Mouse (Mus musculus): ENCODE results near the gene Etv3. TPM values are rescaled to one million over a fixed set of nuclear protein-coding genes. Genes with fewer than 3 reads are reported as not detected.

Gene Etv3
- polyA plus RNA-seq, 1 experiment from 2014 or later, result 8.3 TPM

- Histone ChIP-seq H3K27me3 (ENCODE audit: control insufficient read depth, insufficient read depth, low read length) (no peaks in the 10 kb centered on the region), H3K9ac (replicated peaks; ENCODE audit: low read length) (no peak overlapping the region), H3K9me3 (ENCODE audit: control insufficient read depth, low read length) (no peaks in the 10 kb centered on the region), H3K4me1 (ENCODE audit: control insufficient read depth, insufficient read depth, low read length) (0 out of 2 replicates have a peak, but pooled peaks cover 4% of the 10 kb centered on the region), H3K4me2 (ENCODE audit: low read length) (no peak overlapping the region), H3K36me3 (ENCODE audit: control insufficient read depth, insufficient read depth, low read length) (no peaks in the 10 kb centered on the region), H3K4me3 (replicated peaks; ENCODE audit: low read depth, low read length) (no peak overlapping the region), H3K27ac (replicated peaks; ENCODE audit: low read depth, low read length) (no peak overlapping the region)
- DNase-seq (no peak), ATAC-seq (ENCODE audit: low FRiP score, low TSS enrichment) (no peak)
- WGBS, result 85% methylated on average over 24 of the region's 24 CpGs
These were observed 24.8 kb upstream of the Etv3 start for GRCm38 (mm10) chr3:87500088-87501055.

- Histone ChIP-seq H3K9me3 (ENCODE audit: control insufficient read depth, low read length) (no peaks in the 10 kb centered on the region), H3K9ac (replicated peaks; ENCODE audit: low read length) (no peak overlapping the region), H3K36me3 (ENCODE audit: control insufficient read depth, insufficient read depth, low read length) (no peaks in the 10 kb centered on the region), H3K4me3 (replicated peaks; ENCODE audit: low read depth, low read length) (no peak overlapping the region), H3K27ac (replicated peaks; ENCODE audit: low read depth, low read length) (no peak overlapping the region), H3K4me1 (ENCODE audit: control insufficient read depth, insufficient read depth, low read length) (0 out of 2 replicates have a peak, but pooled peaks cover 4% of the 10 kb centered on the region), H3K27me3 (ENCODE audit: control insufficient read depth, insufficient read depth, low read length) (no peaks in the 10 kb centered on the region), H3K4me2 (ENCODE audit: low read length) (no peak overlapping the region)
- DNase-seq (no peak), ATAC-seq (ENCODE audit: low FRiP score, low TSS enrichment) (no peak)
- WGBS, result 54% methylated on average over 8 of the region's 8 CpGs
These were observed 24.1 kb upstream of the Etv3 start for GRCm38 (mm10) chr3:87501151-87501550.

GRCm38 (mm10) chr3:87502771-87503170 lies 22.4 kb upstream of the Etv3 start:
- WGBS, result 89% methylated on average over 6 of the region's 6 CpGs
- H3K4me2 ChIP-seq (ENCODE audit: low read length), result no peak overlapping the region

GRCm38 (mm10) chr3:87504330-87504729 lies 20.9 kb upstream of the Etv3 start:
- 0 out of 2 replicates have a peak, but pooled peaks cover 7% of the 10 kb centered on the region for H3K4me1 ChIP-seq (ENCODE audit: control insufficient read depth, insufficient read depth, low read length)
- H3K27ac ChIP-seq (replicated peaks; ENCODE audit: low read depth, low read length), result no peak overlapping the region
- no peak overlapping the region for H3K9ac ChIP-seq (replicated peaks; ENCODE audit: low read length)
- ATAC-seq (ENCODE audit: low FRiP score, low TSS enrichment) (0 out of 2 replicates have a peak, but pooled peaks have one; percentile 4), DNase-seq (peak; percentile 82)
- H3K27me3 ChIP-seq (ENCODE audit: control insufficient read depth, insufficient read depth, low read length), result no peaks in the 10 kb centered on the region
- whole genome bisulfite sequencing, result 24% methylated on average over 7 of the region's 7 CpGs
- H3K4me3 ChIP-seq (replicated peaks; ENCODE audit: low read depth, low read length), result no peak overlapping the region
- H3K9me3 ChIP-seq (ENCODE audit: control insufficient read depth, low read length), result no peaks in the 10 kb centered on the region
- no peak overlapping the region for H3K4me2 ChIP-seq (ENCODE audit: low read length)
- no peaks in the 10 kb centered on the region for H3K36me3 ChIP-seq (ENCODE audit: control insufficient read depth, insufficient read depth, low read length)

More at GRCm38 (mm10) chr3:87502771-87503170, 22.4 kb upstream of the Etv3 start:
- 0 out of 2 replicates have a peak, but pooled peaks cover 4% of the 10 kb centered on the region for H3K4me1 ChIP-seq (ENCODE audit: control insufficient read depth, insufficient read depth, low read length)
- DNase-seq (no peak), ATAC-seq (ENCODE audit: low FRiP score, low TSS enrichment) (no peak)
- H3K9me3 ChIP-seq (ENCODE audit: control insufficient read depth, low read length), result no peaks in the 10 kb centered on the region
- H3K27me3 ChIP-seq (ENCODE audit: control insufficient read depth, insufficient read depth, low read length), result no peaks in the 10 kb centered on the region
- no peaks in the 10 kb centered on the region for H3K36me3 ChIP-seq (ENCODE audit: control insufficient read depth, insufficient read depth, low read length)
- H3K9ac ChIP-seq (replicated peaks; ENCODE audit: low read length), result no peak overlapping the region
- no peak overlapping the region for H3K4me3 ChIP-seq (replicated peaks; ENCODE audit: low read depth, low read length)
- no peak overlapping the region for H3K27ac ChIP-seq (replicated peaks; ENCODE audit: low read depth, low read length)

GRCm38 (mm10) chr3:87504749-87505425 lies 20.3 kb upstream of the Etv3 start:
- H3K27ac ChIP-seq (replicated peaks; ENCODE audit: low read depth, low read length), result no peak overlapping the region
- H3K9me3 ChIP-seq (ENCODE audit: control insufficient read depth, low read length), result no peaks in the 10 kb centered on the region
- no peak overlapping the region for H3K4me2 ChIP-seq (ENCODE audit: low read length)
- 61% methylated on average over 4 of the region's 4 CpGs for WGBS
- 0 out of 2 replicates have a peak, but pooled peaks cover 7% of the 10 kb centered on the region for H3K4me1 ChIP-seq (ENCODE audit: control insufficient read depth, insufficient read depth, low read length)
- no peak overlapping the region for H3K4me3 ChIP-seq (replicated peaks; ENCODE audit: low read depth, low read length)
- H3K9ac ChIP-seq (replicated peaks; ENCODE audit: low read length), result no peak overlapping the region
- no peaks in the 10 kb centered on the region for H3K36me3 ChIP-seq (ENCODE audit: control insufficient read depth, insufficient read depth, low read length)
- H3K27me3 ChIP-seq (ENCODE audit: control insufficient read depth, insufficient read depth, low read length), result no peaks in the 10 kb centered on the region
- ATAC-seq (ENCODE audit: low FRiP score, low TSS enrichment), result no peak
- DNase-seq, result no peak

- no peaks in the 10 kb centered on the region for H3K36me3 ChIP-seq (ENCODE audit: control insufficient read depth, insufficient read depth, low read length)
- H3K4me2 ChIP-seq (ENCODE audit: low read length), result no peak overlapping the region
- H3K9me3 ChIP-seq (ENCODE audit: control insufficient read depth, low read length), result no peaks in the 10 kb centered on the region
- H3K27ac ChIP-seq (replicated peaks; ENCODE audit: low read depth, low read length), result no peak overlapping the region
- WGBS, result 72% methylated on average over 12 of the region's 12 CpGs
- DNase-seq (no peak), ATAC-seq (ENCODE audit: low FRiP score, low TSS enrichment) (no peak)
- no peak overlapping the region for H3K4me3 ChIP-seq (replicated peaks; ENCODE audit: low read depth, low read length)
- no peaks in the 10 kb centered on the region for H3K27me3 ChIP-seq (ENCODE audit: control insufficient read depth, insufficient read depth, low read length)
- no peak overlapping the region for H3K9ac ChIP-seq (replicated peaks; ENCODE audit: low read length)
- 0 out of 2 replicates have a peak, but pooled peaks cover 7% of the 10 kb centered on the region for H3K4me1 ChIP-seq (ENCODE audit: control insufficient read depth, insufficient read depth, low read length)
These were observed 18.5 kb upstream of the Etv3 start for GRCm38 (mm10) chr3:87506456-87507416.

- Histone ChIP-seq H3K36me3 (ENCODE audit: control insufficient read depth, insufficient read depth, low read length) (no peaks in the 10 kb centered on the region), H3K4me2 (ENCODE audit: low read length) (peak overlapping the region; percentile 41), H3K9me3 (ENCODE audit: control insufficient read depth, low read length) (no peaks in the 10 kb centered on the region), H3K27ac (replicated peaks; ENCODE audit: low read depth, low read length) (no peak overlapping the region), H3K27me3 (ENCODE audit: control insufficient read depth, insufficient read depth, low read length) (no peaks in the 10 kb centered on the region), H3K9ac (replicated peaks; ENCODE audit: low read length) (no peak overlapping the region; the same call in 1 of the 2 replicates), H3K4me1 (ENCODE audit: control insufficient read depth, insufficient read depth, low read length) (0 out of 2 replicates have a peak, but pooled peaks cover 3% of the 10 kb centered on the region), H3K4me3 (replicated peaks; ENCODE audit: low read depth, low read length) (no peak overlapping the region)
- DNase-seq (peak; percentile 91), ATAC-seq (ENCODE audit: low FRiP score, low TSS enrichment) (peak; percentile 74; the same call in 1 of the 2 replicates)
- WGBS, result 25% methylated on average over 17 of the region's 17 CpGs
These were observed 16.9 kb upstream of the Etv3 start for GRCm38 (mm10) chr3:87508205-87508901.
